17 mouse cellular contexts compared by ENCODE assay signal in the genomic region with DNA sequence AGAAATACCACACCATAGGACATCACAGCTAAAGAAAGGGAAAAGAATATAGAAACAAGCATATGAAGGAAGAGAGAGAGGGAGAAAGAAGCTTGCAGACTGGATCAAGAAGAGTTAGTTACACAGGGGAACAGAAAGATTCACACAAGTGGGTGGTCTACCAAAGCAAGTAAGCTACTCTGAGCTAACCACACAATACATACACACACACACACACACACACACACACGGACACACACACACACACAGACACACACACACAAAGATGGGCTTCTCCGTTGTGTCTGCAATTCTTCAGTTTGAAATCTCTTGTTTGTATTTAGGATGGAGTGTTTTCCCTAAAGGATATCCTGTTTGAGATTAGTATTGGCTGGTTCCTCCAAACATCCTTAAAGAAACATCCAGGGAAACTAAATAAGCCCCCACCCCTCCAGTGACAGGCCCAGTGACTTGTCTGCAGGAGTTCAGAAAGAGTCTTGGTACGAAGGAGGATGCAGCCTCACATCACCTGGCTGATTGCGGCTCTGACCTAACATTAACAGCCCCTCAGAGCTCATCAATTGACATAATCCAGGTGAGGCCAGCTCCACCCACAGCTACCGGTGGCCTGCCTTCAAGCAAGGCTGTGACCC.
DNase-seq lines count a peak whose midpoint lies in the region; ATAC-seq lines count a peak whose summit lies in the region.
"Had no signal": no experiment of that assay in that cellular context is flagged by ENCODE, and none has a peak within 500 bp of the region (broad histone marks: within the 10 kb centered on the region; RNA-seq: fewer than 3 reads in every experiment).

No protein-coding gene starts in this region.

- WGBS in heart, embryonic 15.5 days: 51% methylated on average over 5 of the region's 5 CpGs
- WGBS in lung, embryonic 15.5 days: 37% methylated on average over 5 of the region's 5 CpGs
- 38% methylated on average over 5 of the region's 5 CpGs for WGBS in stomach, embryonic 15.5 days

- no peaks in the 10 kb centered on the region for H3K9me3 ChIP-seq in heart, embryonic 15.5 days (replicated peaks)
- H3K9me3 ChIP-seq in lung, embryonic 15.5 days: no peaks in the 10 kb centered on the region
- no peaks in the 10 kb centered on the region for H3K9me3 ChIP-seq in stomach, embryonic 15.5 days
- H3K9me3 ChIP-seq: hindbrain, embryonic 12.5 days had no signal

- H3K27ac ChIP-seq in heart, embryonic 15.5 days: peak overlapping the region; percentile 47
- H3K27ac ChIP-seq in lung, embryonic 15.5 days: peak overlapping the region; percentile 84
- H3K27ac ChIP-seq in stomach, embryonic 15.5 days: peak overlapping the region; percentile 80
- H3K27ac ChIP-seq: hindbrain, embryonic 12.5 days; macrophage had no signal

- no peak for DNase-seq in heart, adult 9 months (ENCODE audit: low spot score in 2 of 2)
- peak; percentile 31 to 65 for DNase-seq in lung, adult 18-20 months
- no peak for DNase-seq in lung, postnatal 14 days
- DNase-seq in cerebellum, adult 8-10 months: no peak
- DNase-seq: adrenal gland, adult 2 months; cerebellum, adult 2 months; gastrocnemius, postnatal 14 days; kidney, postnatal 10 days; liver; midbrain, embryonic 14.5 days; thymus, postnatal 36 days had no signal

- no peak overlapping the region for H3K9ac ChIP-seq in heart, embryonic 15.5 days
- no peak overlapping the region for H3K9ac ChIP-seq in lung, embryonic 15.5 days
- H3K9ac ChIP-seq in stomach, embryonic 15.5 days: no peak overlapping the region
- H3K9ac ChIP-seq: hindbrain, embryonic 12.5 days had no signal

- H3K4me1 ChIP-seq in heart, embryonic 15.5 days (replicated peaks): peaks cover 4% of the 10 kb centered on the region; the same call in 1 of the 2 replicates
- peaks cover 42% of the 10 kb centered on the region for H3K4me1 ChIP-seq in lung, embryonic 15.5 days
- H3K4me1 ChIP-seq in stomach, embryonic 15.5 days: 0 out of 2 replicates have a peak, but pooled peaks cover 7% of the 10 kb centered on the region

- no peaks in the 10 kb centered on the region for H3K36me3 ChIP-seq in heart, embryonic 15.5 days
- no peaks in the 10 kb centered on the region for H3K36me3 ChIP-seq in lung, embryonic 15.5 days
- no peaks in the 10 kb centered on the region for H3K36me3 ChIP-seq in stomach, embryonic 15.5 days
- H3K36me3 ChIP-seq: hindbrain, embryonic 12.5 days had no signal

- H3K4me3 ChIP-seq in heart, embryonic 15.5 days: no peak overlapping the region
- H3K4me3 ChIP-seq in lung, embryonic 15.5 days: no peak overlapping the region
- H3K4me3 ChIP-seq in stomach, embryonic 15.5 days (replicated peaks): no peak overlapping the region
- H3K4me3 ChIP-seq: hindbrain, embryonic 12.5 days had no signal

- H3K4me2 ChIP-seq in heart, embryonic 15.5 days: 0 out of 2 replicates have a peak overlapping the region, but pooled peaks have one; percentile 6
- peak overlapping the region; percentile 42 for H3K4me2 ChIP-seq in lung, embryonic 15.5 days
- H3K4me2 ChIP-seq in stomach, embryonic 15.5 days: no peak overlapping the region
- H3K4me2 ChIP-seq: hindbrain, embryonic 12.5 days had no signal

- H3K27me3 ChIP-seq in heart, embryonic 15.5 days: no peaks in the 10 kb centered on the region
- no peaks in the 10 kb centered on the region for H3K27me3 ChIP-seq in lung, embryonic 15.5 days
- no peaks in the 10 kb centered on the region for H3K27me3 ChIP-seq in stomach, embryonic 15.5 days (replicated peaks)
- H3K27me3 ChIP-seq: hindbrain, embryonic 12.5 days had no signal

- ATAC-seq in heart, embryonic 15.5 days (replicated peaks; ENCODE audit: insufficient number of reproducible peaks, insufficient read depth, low FRiP score, low read depth): 0 out of 2 replicates have a peak, but pooled peaks have one; percentile 43
- ATAC-seq in lung, embryonic 15.5 days (ENCODE audit: borderline replicate concordance, extremely low read depth, low FRiP score, low TSS enrichment): peak; percentile 24; the same call in 1 of the 2 replicates
- ATAC-seq in stomach, embryonic 15.5 days (ENCODE audit: insufficient read depth, low FRiP score, low read depth): no peak
- ATAC-seq: CD4-positive, CD25-positive, alpha-beta regulatory T cell, adult 4 months had no signal

Comparison
In these comparisons a context has a peak if more than half of its experiments do, and no peak if none do; other contexts are left out.
1. DNase-seq: peak in lung, adult 18-20 months (2 of 2); none in heart, adult 9 months (0 of 2), lung, postnatal 14 days (single experiment) and cerebellum, adult 8-10 months (single experiment).
2. Peak in every context shown above with its lines, with median percentiles within 50 percentile points of each other: H3K27ac ChIP-seq.